Mouse (Mus musculus) kidney, adult 18-20 months (tissue): ENCODE data around the gene Rgsl1.
"Not testable (repeated sequence)": the region's sequence is repeated elsewhere in the genome, so short reads cannot be mapped to it uniquely, and the experiment has no call there.

Experiments
- DNase-seq: peaks from one replicate; pipeline ENCODE4 v3.0.0; 2021

Rgsl1 gene

DNA sequence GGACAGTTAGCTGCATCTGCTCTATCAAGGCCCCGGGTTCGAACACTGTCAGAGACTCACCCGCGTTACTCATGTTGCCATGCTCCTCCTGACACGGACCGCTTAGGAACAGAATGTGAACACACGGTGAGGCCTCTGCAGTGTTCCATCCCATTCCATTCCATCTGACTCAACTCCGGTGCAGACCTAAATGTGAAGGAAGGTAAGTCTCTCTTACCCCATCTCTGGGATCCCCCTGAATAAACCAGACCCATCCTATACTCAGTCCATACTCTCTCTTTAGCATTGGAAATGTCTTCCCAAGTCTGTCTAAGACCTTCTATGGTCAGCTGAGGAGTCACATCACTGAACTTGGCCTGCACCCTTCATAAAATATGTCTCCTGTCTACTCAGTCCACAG is at the start of gene Rgsl1:
Rgsl1 (minus strand) TSS at position 101 of the 400 bp plus-strand sequence.
- no peak for DNase-seq

DNA sequence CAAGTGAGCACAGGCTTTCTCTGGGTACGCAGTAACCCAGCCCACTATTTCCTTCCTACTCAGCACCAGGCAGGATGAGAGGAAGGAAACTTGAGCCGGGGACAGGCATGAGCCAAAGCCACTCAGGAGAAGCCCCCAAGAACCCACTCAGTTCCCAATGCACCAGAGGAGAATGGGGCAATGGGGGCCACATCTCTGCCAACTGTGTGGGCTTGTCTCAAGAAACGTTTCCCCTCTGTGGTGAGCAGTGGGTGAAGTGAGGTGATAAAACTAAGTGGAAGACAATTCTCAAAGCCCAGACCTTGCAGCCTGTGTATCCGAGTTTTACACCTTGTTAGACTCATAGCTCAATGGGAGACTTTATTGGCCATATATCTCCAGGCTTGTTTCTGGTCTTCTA is 47.5 kb upstream of the Rgsl1 start, which contains the start of gene Teddm1a:
Teddm1a (plus strand) TSS at position 301 of the 400 bp plus-strand sequence.
- DNase-seq, result no peak

DNA sequence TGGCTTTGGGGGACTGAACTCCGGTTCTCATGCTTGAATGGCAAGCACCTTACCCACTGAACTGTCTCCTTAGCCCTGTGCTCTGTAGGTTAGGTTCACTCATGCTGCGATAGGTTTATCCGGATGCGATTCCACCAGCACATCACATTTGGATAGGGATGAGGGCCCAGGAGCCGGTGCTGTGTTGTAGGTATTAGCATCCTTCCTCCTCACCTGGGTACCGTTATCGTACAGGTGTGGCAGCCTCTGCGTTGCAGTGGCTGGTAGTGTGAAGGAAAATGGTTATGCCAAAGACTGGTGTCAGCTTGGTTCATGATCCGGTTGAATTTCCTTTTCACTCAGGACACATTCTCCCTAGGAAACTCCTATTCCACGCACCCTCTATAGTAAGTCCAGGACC is 46.2 kb upstream of the Rgsl1 start:
- no peak for DNase-seq

DNA sequence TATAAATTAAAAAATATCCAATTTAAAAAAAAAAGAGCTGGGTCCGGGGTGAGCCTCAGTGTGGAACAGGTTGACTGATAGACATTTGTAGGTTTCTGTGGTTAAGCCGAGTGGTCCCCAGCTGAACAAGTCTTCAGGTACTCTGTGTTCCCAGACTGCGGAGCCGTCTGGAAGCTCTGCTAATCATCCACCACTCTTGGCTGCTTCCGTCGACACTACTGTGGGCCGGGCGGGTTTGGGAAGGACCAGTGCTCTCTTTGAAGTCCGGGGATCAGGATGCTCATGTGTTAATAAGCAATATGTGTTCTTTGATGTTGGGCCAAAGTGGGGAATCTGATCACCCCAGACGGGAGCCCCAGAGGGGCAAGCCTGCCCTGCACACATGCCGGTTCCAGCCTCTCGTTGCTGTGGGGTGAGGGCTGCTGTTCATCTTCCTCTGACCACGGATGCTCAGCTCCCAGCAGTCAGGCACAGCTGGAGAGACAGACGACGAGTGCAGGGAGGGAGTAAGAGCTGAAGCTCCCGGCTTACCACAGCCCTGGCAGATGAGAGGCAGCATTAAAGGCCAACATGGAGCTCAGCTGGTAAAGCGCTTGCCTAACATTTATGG is 42.2 kb upstream of the Rgsl1 start:
- no peak for DNase-seq

DNA sequence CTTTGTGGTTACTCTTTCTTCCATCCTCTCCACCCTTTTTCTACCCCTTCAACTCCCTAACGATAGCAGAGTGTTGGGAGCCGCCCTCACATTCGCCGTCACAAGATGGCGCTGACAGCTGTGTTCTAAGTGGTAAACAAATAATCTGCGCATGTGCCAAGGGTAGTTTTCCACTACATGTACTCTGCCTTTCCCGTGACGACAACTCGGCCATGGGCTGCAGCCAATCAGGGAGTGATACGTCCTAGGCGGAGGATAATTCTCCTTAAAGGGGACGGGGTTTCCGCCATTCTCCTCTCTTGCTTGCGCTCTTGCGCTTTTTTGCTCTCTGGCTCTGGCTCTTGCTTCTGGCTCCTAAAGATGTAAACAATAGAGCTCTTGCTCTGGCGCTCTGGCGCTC is 36.4 kb upstream of the Rgsl1 start:
- DNase-seq, result not testable (repeated sequence)

DNA sequence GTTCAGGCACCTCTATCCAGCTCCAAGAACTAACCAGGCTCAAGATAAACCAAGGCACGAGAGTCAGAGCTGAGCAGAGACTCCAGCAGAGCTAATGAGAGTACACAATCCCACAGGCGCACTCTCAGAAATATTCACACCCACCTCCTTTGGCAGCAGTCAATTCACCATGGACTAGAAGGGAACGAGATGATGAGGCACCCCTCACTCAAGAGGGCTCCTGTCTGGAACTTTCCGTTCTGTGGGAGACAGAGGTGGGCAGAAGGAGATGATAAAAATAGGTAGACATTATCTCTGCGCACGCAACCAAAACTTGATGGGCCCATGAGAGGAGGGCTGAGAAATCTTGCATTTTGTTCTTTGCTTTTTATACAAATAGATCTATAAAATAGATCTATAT is 30.1 kb upstream of the Rgsl1 start, which contains the start of gene Teddm1b:
Teddm1b (plus strand) TSS at position 301 of the 400 bp plus-strand sequence.
- DNase-seq, result no peak

DNA sequence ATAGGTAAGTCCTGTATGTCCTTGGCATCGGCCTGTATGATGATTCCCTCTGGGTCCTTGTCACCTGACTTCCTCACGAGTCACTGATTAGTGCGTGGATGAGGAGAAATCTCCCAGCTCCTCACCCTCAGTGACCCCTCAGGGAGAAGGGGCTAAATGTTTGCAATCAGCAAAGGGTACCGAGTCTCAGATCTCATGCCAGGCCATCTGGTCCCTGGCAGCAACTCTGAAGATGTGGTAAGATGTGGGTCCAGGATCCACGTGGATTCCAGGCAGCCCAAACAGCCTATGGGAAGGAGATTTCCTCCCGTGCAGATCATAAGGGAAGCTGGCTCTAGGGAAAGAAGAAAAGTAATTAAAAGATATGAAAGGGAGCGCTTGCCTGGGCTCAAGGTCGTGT is 12.0 kb upstream of the Rgsl1 start:
- DNase-seq, result no peak

DNA sequence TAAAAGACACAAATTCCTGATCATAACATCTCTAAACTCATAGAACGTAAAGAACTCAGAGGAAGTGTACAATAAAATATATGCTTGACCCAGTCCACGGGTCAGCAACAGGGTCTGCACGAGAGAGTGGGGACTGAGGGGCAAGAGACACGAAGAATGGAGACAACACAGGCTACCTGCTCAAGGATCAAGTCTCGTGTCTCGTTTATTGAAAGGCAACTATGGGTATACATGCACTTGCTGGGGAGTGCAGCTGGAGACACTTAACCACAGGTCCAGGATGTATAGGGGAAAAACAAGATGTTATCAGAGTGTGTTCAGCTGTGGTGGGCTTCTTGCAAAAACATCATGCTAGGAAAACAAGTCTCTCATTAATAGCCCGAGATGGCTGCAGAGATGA is 8.8 kb upstream of the Rgsl1 start:
- not testable (repeated sequence) for DNase-seq

DNA sequence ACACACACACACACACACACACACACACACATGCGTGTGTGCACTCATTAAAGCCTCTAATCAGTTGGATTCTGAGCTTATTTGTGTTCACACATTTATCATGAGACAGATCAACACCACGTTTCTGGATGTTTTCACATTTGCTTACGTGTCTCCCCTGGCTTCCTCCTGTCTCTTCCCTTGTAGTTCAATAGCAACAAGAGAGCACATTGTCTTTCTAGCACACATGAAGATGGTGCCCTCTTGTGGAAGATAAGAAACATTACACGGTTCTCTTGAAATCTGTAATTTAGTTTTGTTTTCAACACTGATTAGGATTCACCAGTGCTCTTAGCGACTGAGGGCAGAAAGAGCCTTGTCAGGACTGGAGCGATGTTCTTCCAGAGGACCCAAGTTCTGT is 2.9 kb upstream of the Rgsl1 start:
- no peak for DNase-seq

DNA sequence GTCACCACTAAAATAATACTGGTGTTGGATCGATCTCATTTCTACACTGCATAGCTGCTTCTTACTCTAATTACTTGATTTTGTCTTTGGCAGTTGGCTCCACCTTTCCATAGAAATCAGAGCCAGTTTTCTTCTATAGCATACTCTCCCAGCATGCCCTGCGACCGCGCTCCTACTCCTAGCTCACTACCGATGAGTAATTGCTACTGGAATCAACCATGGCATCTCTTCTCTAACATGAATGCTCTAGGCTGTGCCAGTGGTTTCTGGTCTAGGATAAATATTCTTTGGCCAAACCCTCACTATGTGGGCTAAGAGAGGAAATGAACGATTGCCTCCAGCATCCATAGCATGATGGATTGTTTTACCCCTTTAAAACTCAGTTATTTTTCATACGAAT is 2.5 kb upstream of the Rgsl1 start:
- no peak for DNase-seq

DNA sequence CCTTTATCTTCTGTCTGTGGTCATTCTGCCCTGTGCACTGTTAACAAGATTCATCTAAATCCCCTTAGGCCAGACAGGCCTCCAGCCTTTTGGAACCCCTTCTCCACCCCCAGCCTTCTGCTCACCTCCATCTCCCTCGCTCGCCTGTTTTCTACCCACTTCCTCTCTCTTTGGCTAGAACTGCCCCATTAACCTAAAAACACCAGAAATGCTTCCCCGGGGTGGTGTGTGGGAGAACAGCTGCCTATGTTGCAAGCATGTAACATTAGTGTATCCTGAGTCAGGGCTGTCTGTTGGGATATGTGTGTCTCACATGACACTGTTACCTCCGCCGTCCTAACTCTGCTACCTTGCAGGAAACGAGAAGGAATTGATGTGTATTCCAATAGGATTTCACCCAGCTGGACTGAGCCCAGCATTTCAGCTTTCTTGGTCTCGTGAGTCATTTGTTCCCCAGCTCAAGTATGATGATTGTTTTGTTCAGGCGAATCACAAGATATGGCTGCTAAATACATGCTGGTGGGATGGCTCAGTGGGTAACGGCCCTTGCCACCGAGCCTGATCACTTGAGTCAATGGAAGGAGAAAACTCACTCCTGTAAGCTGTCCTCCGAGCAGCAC is 1.7 kb downstream of the Rgsl1 start:
- no peak for DNase-seq

DNA sequence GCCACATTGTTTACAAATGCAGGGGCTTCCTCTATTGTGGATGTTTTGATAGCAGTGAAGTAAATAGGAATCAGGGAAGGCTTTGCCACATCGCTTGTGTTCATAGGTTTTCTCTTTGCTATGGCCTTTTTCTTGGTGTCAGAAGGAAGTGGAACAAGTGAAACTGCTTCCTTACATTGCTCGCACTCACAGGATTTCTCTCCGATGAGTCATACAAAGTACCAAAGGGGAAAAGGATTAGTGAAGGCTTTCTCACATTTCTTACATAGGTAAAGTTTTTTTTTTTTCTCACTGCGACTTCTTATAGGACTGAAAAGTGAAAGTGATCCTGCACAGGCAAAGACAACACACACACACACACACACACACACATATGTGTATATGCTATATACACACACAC is 7.9 kb downstream of the Rgsl1 start:
- DNase-seq, result no peak

DNA sequence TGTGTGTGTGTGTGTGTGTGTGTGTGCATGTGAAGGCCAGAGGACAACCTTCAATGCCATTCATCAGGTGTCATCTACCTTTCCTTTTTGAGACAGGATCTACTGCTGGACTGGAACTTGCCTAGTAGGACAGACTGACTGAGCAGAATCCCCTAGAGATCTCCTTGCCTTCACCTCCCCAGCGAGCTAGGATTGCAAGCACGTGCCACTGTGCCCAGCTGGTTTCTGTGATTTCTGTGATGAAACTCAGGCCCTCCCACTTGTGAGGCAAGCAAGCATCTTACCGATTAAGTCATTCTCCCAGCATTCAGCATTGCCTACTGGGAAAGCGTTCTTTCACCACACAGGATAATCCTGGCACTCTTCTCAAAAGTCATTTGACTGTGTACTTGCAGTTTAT is 13.2 kb downstream of the Rgsl1 start:
- DNase-seq, result no peak

DNA sequence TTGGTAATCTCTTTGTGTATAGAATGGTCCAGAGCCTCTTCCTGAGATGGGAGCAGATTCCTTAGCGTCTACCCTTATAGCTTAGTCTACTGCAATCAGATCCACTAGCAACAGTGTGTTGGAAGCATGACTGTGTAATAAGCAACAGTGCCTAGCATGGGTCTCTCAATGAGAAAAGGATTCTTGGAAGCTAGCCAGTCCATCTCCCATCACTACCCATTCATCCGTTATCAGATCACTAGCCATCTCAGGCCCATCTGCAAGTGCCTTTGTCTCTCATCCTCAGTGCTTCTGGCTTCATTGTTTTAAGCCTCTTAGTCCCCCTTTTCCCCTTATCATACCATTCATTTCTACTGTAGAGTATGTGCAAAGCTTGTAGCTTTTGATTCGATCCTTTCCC is 23.7 kb downstream of the Rgsl1 start:
- no peak for DNase-seq

DNA sequence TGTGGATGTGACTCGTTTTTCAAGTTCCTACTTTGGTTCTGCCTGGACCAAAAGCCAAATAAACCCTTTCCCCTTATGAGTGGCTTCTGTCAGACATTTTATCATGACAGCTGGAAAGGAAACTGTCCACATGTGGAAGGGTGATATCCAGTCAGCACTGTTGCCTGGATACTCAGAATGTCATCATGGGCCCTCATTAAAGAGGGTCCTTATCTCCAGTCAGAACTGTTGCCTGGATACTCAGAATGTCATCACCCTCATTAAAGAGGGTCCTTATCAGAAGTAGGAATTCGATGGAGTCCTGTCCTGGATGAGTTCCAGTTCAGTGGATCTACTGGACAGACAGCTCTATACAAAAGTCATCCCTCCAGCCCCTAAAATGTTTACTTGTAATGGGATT is 29.7 kb downstream of the Rgsl1 start:
- no peak for DNase-seq

DNA sequence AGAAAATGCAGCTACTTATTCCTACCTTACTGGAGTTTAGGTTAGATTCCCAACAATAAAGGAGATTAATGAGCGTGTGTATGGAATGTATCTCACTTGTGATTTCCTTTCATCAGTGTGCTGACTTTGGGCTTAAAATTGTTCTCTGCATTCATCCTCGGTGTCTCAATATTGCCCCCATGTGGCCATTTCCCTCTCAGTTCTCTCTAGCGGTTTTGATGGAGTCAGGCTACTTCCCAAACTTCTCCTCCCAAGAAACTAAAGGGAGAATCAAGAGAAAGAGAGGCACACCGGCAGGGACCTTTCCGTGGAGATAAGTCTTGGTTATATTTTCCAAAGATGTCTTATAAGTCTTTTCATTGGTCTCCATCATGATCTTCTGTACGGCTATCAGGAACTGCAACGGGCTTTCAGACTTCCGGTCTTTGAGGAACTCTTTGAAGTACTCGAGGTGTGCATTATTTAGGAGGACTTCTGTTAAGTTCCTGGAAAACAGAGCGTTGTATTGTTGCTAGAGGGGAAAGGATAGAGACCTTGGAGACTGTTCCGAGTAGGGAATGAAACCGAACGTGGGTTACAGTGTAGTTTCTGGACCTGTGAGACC is 36.5 kb downstream of the Rgsl1 start:
- peak; percentile 59 for DNase-seq

DNA sequence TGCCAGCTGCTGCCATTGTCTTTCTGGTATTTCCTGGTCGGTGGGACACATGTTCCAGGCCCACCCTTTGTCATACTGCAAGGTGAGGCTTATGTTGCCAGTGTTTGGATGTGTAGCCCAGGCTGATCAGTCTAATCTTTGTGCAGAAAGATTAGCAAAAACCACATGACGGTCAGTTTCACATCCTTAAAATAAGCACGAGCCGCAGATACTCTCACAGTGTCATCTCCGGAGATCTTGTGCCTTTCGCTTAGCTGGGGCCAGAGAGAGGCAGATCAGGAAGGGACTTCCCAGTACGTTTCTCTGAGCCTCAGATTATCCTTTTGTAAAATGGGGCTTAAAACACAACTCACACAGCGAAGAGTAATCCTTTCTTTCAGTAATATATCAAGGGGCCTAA is 40.4 kb downstream of the Rgsl1 start:
- no peak for DNase-seq

DNA sequence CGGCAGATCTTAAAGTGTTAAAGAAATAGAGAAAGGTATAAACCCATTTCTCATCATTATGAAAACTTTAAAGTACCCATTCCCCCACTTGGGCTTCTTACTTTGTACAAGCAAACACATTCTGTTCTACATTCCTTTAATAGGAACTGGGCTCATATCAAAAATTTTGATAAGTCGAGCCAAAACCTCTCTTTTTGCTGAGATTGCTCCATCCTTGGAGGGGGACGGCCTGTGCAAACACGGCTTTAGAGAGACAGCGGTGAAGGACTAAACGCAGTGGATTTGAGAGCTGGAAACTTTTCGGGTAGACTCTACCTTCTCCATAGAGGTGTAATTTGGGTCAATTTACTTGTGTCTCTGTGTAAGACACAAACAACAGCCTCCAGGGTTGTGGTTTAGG is 41.3 kb downstream of the Rgsl1 start:
- peak; percentile 2 for DNase-seq

DNA sequence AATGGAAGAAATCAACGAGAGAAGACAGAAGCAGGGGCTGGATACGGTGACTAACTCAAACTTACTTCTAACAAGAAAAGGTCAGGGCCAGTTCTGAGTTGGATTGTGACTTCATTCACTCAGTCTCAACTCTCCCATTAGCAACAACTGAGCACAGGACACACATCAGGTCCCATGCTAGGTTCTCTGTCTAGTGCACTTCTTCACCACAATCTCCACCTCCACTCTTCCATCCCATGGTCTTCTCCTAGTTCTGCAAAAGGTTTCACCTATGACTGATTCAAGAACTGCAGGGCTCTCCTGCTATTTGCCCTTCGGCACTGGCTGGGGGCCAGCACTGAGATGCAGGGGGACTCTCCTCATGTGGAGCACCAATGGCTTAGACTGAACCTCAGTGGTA is 49.7 kb downstream of the Rgsl1 start:
- DNase-seq, result no peak

DNA sequence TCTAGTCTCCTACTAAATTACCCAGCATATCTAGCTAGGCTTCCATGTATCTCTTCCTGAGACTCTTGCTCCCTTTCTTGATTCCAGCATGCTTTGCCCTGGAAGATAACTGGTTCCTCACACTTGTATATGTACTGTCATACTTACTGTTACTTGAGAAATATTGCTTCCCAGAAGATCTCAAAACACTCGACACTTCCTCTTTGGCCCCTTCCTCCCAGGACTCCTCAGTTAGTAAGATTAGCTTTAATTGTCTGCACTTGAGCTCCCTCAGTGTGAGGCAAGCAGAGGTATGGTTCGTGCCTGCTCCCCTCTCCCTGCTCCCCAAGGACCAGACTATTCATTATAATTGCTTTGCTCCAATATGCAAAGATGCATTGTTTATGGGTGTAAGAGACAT is 53.2 kb downstream of the Rgsl1 start:
- no peak for DNase-seq

DNA sequence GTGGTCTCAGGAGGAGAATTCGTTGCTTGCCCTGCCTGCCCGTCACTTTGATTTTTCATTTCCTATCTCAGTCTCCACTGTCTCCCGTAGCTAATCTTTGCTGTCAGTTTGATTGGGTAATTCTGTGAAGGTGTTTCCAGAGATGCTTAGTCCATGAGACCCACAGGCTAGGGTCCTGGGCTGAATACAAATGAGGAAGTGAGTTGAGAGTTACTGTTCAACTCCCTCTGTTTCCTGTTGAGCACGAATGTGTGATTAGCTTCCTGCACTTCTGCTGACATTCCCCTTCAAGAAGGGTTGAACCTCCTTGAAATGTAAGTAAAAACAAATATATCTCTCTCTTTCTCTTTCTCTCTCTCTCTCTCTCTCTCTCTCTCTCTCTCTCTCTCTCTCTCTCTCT is 58.3 kb downstream of the Rgsl1 start:
- no peak for DNase-seq

DNA sequence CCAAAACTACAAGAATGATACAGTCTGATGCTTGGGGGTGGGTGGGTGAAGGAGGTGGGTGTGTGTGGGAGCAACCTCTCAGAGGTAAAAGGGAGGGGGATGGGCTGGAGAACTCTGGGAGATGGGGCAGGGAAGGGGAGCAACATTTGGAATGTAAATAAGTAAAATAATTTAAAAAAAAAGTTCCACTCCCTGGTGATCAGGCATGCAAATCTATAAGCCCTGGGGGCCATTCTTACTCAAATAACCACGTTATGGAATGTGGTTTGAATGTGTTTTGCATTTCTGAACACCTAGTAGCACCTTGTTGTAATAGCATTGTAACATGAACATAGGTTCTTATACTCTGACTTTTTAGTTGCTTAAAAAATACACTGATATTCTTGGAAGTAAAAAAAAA is 60.6 kb downstream of the Rgsl1 start:
- no peak for DNase-seq

DNA sequence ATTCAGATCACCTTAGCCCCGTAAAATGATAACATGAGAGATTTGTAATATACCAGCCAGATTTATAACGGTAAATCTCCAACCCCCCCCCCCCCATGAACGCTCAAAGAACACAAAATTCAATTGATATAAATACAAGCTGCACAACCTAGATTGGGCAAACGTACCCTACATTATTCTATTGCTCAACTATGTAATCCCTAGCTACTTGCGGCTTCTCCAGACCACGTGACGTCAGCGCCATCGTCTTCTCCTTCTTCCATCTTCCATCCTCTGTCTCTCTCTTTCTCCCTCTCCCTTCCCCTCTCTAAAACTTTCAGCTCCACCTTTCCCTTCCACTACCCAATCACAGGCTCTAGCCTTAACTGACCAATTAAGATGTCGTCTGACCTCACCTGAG is 65.7 kb downstream of the Rgsl1 start:
- DNase-seq, result no peak

DNA sequence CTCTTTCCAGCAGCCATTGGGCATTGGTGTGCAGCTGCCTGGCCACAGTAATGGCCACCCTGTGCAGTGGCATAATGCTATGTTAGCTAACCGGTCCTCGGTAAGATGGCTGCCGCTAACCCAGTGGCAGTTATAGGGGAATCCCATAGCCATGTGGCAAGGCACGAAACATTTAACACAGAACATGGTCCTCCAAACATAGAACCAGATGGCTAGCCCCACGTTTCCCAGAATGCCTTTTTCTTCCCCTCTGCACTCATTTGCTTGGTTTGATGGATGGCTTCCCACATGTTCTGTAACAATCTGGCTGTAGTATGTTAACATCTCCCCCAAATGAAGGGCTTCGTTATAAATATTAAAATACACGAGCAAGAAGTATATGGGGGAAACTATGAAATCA is 67.7 kb downstream of the Rgsl1 start:
- DNase-seq, result no peak

DNA sequence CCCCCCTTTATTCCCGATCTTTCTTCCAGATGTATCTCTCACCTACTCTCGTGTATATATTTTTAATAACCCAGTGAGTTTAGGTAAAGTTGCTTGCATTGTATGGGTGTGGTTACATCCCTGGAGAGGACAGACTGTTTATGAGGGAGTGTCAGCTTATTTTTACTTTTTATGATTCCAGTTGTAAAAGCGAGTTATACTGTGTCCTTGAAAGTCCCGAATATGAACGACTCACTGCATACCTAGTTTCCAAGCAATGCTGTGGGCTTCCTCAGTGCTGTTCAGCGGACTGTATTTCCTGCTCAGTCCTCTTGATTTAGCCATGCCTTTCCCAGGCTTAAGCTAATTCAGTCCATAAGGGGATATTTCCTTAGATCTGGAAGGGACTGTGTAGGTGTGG is 68.8 kb downstream of the Rgsl1 start:
- no peak for DNase-seq
